Mouse (Mus musculus): Measurements from ENCODE around the gene Ifrd1. TPM values are rescaled to one million over a fixed set of nuclear protein-coding genes. Genes with fewer than 3 reads are reported as not detected.
"Not testable (repeated sequence)": the region's sequence is repeated elsewhere in the genome, so short reads cannot be mapped to it uniquely, and the experiment has no call there.

The Ifrd1 gene
- polyA plus RNA-seq, 1 experiment from 2014 or later, result 95.5 TPM

DNA sequence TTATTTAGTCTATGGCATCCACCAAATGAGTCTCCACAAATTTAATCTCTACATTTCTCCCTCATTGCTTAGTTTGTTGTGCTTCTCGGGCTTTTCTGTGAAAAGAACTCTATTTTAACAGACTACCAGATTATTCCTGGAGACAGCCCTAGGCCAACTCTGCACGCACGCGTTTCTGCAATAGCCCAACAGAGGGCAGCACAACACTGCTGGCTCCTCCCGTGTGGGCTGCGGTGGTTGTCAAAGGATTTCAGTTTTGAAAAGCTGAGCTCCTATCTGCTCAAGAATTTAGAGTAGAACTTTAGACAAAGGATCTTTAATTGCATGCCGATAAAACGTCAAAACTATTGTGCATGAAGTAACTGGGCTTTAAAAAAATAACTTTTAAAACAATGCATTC, 8.9 kb upstream of the Ifrd1 start:
- peak; percentile 85 for ATAC-seq
- in situ Hi-C loops (cut with MboI; ENCODE audit: low pct_unique_long_range_greater_than_20kb), result loop anchor here (5.0 kb wide), 3 partner anchors 190 to 555 kb away; partner anchors contain the start of genes Dock4 and Zfp277
- DNase-seq (ENCODE audit: low read depth, low spot score), result no peak
- ChIA-PET POLR2A (no interaction called here), CTCF (interaction anchor here (1.0 to 3.5 kb wide), 6 partner anchors 15 to 575 kb away, joined by 3 to 19 read pairs (median 4); no protein-coding TSS in a partner anchor)
- TF ChIP-seq CTCF (IDR thresholded peaks at IDR 0.05), result peak; percentile 97
- H3K27me3 ChIP-seq, result no peaks in the 10 kb centered on the region

GRCm38 (mm10) chr12:40256543-40256942, 8.2 kb upstream of the Ifrd1 start:
- ATAC-seq, result no peak
- no peaks in the 10 kb centered on the region for H3K27me3 ChIP-seq
- in situ Hi-C loops (cut with MboI; ENCODE audit: low pct_unique_long_range_greater_than_20kb), result loop anchor here (5.0 kb wide), 3 partner anchors 191 to 556 kb away; partner anchors contain the start of genes Dock4 and Zfp277
- ChIA-PET POLR2A (no interaction called here), CTCF (interaction anchor here (1.0 to 3.5 kb wide), 4 partner anchors 15 to 576 kb away, joined by 3 to 19 read pairs (median 4); no protein-coding TSS in a partner anchor)
- no peak for TF ChIP-seq CTCF (IDR thresholded peaks at IDR 0.05)
- DNase-seq (ENCODE audit: low read depth, low spot score), result no peak

GRCm38 (mm10) chr12:40256033-40256432, 7.7 kb upstream of the Ifrd1 start:
- in situ Hi-C loops (cut with MboI; ENCODE audit: low pct_unique_long_range_greater_than_20kb), result loop anchor here (5.0 kb wide), 3 partner anchors 191 to 556 kb away; partner anchors contain the start of genes Dock4 and Zfp277
- CTCF ChIA-PET, result interaction anchor here (1.0 to 3.5 kb wide), 4 partner anchors 16 to 576 kb away, joined by 3 to 19 read pairs (median 4); no protein-coding TSS in a partner anchor
- no peaks in the 10 kb centered on the region for H3K27me3 ChIP-seq
- ATAC-seq (no peak), DNase-seq (ENCODE audit: low read depth, low spot score) (no peak)
- POLR2A ChIA-PET, result interaction anchor here (0.6 kb wide), 1 partner anchor 559 kb away, joined by 4 read pairs; no protein-coding TSS in a partner anchor
- TF ChIP-seq CTCF (IDR thresholded peaks at IDR 0.05), result peak; percentile 48

DNA sequence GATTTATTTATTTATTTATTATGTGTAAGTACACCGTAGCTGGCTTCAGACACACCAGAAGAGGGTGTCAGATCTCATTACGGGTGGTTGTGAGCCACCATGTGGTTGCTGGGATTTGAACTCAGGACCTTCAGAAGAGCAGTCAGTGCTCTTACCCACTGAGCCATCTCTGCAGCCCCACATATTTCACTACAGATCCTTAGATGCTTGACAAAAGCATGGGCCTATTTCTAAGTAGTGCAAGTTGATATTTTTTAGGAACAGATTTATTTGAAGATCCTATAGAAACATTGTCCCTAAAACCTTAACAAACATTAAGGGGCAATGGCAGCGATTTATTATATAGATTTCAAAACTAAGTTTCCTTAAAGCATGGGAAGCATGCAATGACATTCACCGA, 7.0 kb upstream of the Ifrd1 start:
- not testable (repeated sequence) for ATAC-seq; DNase-seq (ENCODE audit: low read depth, low spot score); H3K27me3 ChIP-seq
- ChIA-PET POLR2A (interaction anchor here (0.6 kb wide), 1 partner anchor 560 kb away, joined by 4 read pairs; no protein-coding TSS in a partner anchor), CTCF (interaction anchor here (1.0 to 3.5 kb wide), 2 partner anchors 194 to 426 kb away, joined by 3 to 19 read pairs; no protein-coding TSS in a partner anchor)
- in situ Hi-C loops (cut with MboI; ENCODE audit: low pct_unique_long_range_greater_than_20kb), result loop anchor here (5.0 kb wide), 3 partner anchors 192 to 557 kb away; partner anchors contain the start of genes Dock4 and Zfp277

- in situ Hi-C loops (cut with MboI; ENCODE audit: low pct_unique_long_range_greater_than_20kb), result loop anchor here (5.0 kb wide), 3 partner anchors 193 to 558 kb away; partner anchors contain the start of genes Dock4 and Zfp277
- CTCF ChIA-PET, result interaction anchor here (1.3 kb wide), 1 partner anchor 426 kb away, joined by 5 read pairs; no protein-coding TSS in a partner anchor
- no peak for ATAC-seq
- DNase-seq (ENCODE audit: low read depth, low spot score), result no peak
- H3K27me3 ChIP-seq, result no peaks in the 10 kb centered on the region
- no peak for TF ChIP-seq CTCF (IDR thresholded peaks at IDR 0.05)
- POLR2A ChIA-PET, result no interaction called here
Observed at GRCm38 (mm10) chr12:40254729-40255128, 6.4 kb upstream of the Ifrd1 start.

DNA sequence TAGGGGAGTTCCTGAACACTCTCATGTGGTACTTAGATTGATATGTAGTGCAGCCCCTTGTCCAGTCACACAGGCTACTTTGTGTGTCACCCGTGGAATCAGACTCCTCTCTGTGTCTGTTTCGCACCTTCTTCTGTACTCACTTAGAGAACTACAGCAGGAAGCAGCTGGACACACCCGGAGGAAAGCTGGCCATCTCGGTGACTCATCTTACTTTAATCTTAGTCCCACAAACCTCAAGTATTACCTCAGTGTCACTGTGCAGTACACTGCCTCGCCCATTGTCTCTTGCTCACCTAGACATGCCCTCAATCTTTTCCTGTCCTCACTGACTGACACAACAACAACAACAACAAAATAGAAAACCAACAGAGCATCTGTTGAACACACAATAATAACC, 4.9 kb upstream of the Ifrd1 start:
- DNase-seq (ENCODE audit: low read depth, low spot score) (no peak), ATAC-seq (peak; percentile 38)
- ChIA-PET POLR2A (no interaction called here), CTCF (no interaction called here)
- in situ Hi-C loops (cut with MboI; ENCODE audit: low pct_unique_long_range_greater_than_20kb), result no loop called here
- TF ChIP-seq CTCF (IDR thresholded peaks at IDR 0.05), result no peak
- no peaks in the 10 kb centered on the region for H3K27me3 ChIP-seq

- DNase-seq (ENCODE audit: low read depth, low spot score), result no peak
- no peak for TF ChIP-seq CTCF (IDR thresholded peaks at IDR 0.05)
- POLR2A ChIA-PET, result no interaction called here
- CTCF ChIA-PET, result interaction anchor here (1.2 kb wide), 1 partner anchor 13 kb away, joined by 3 read pairs; no protein-coding TSS in a partner anchor
- H3K27me3 ChIP-seq, result no peaks in the 10 kb centered on the region
- no peak for ATAC-seq
- in situ Hi-C loops (cut with MboI; ENCODE audit: low pct_unique_long_range_greater_than_20kb), result no loop called here
Observed at GRCm38 (mm10) chr12:40250256-40250655, 2.0 kb upstream of the Ifrd1 start.

- in situ Hi-C loops (cut with MboI; ENCODE audit: low pct_unique_long_range_greater_than_20kb), result no loop called here
- peak; percentile 4 for DNase-seq (ENCODE audit: low read depth, low spot score)
- H3K27me3 ChIP-seq, result no peaks in the 10 kb centered on the region
- CTCF ChIA-PET, result interaction anchor here (1.5 kb wide), 1 partner anchor 430 kb away, joined by 3 read pairs; no protein-coding TSS in a partner anchor
- POLR2A ChIA-PET, result no interaction called here
- TF ChIP-seq CTCF (IDR thresholded peaks at IDR 0.05), result no peak
- ATAC-seq, result peak; percentile 17
Observed at GRCm38 (mm10) chr12:40247976-40248375, 328 bp downstream of the Ifrd1 start.

DNA sequence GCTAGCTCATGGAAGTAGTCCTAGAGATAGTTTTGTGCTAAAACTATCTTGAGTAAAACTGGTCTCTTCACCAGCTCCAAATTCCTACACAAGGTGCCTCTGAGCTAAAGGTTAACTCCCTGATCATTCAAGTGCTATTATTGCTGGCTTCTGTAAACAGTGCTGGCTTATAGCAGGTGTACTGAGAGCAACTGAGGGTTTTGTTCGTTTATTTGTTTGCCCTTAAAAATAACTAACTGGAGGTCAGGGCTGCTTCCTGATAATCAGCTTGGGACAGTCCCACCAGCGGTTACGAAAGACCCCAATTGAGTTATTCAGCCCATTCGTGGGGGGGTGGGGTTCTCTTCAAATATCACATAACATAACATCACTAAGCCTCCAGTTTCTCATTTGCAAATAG, 920 bp downstream of the Ifrd1 start:
- DNase-seq (ENCODE audit: low read depth, low spot score) (no peak), ATAC-seq (no peak)
- ChIA-PET CTCF (interaction anchor here (0.7 to 1.5 kb wide), 2 partner anchors 10 to 431 kb away, joined by 3 to 4 read pairs; no protein-coding TSS in a partner anchor), POLR2A (no interaction called here)
- in situ Hi-C loops (cut with MboI; ENCODE audit: low pct_unique_long_range_greater_than_20kb), result no loop called here
- H3K27me3 ChIP-seq, result no peaks in the 10 kb centered on the region
- no peak for TF ChIP-seq CTCF (IDR thresholded peaks at IDR 0.05)

- DNase-seq (ENCODE audit: low read depth, low spot score) (no peak), ATAC-seq (no peak)
- ChIA-PET POLR2A (no interaction called here), CTCF (interaction anchor here (1.0 kb wide), 1 partner anchor 22 kb away, joined by 3 read pairs; no protein-coding TSS in a partner anchor)
- no peaks in the 10 kb centered on the region for H3K27me3 ChIP-seq
- in situ Hi-C loops (cut with MboI; ENCODE audit: low pct_unique_long_range_greater_than_20kb), result no loop called here
- TF ChIP-seq CTCF (IDR thresholded peaks at IDR 0.05), result no peak
Observed at GRCm38 (mm10) chr12:40245434-40245970, 2.8 kb downstream of the Ifrd1 start.

- ChIA-PET CTCF (interaction anchor here (1.0 kb wide), 1 partner anchor 23 kb away, joined by 3 read pairs; no protein-coding TSS in a partner anchor), POLR2A (no interaction called here)
- DNase-seq (ENCODE audit: low read depth, low spot score), result no peak
- no peak for ATAC-seq
- no peaks in the 10 kb centered on the region for H3K27me3 ChIP-seq
- TF ChIP-seq CTCF (IDR thresholded peaks at IDR 0.05), result no peak
- in situ Hi-C loops (cut with MboI; ENCODE audit: low pct_unique_long_range_greater_than_20kb), result no loop called here
Observed at GRCm38 (mm10) chr12:40244926-40245325, 3.4 kb downstream of the Ifrd1 start.
